26 mouse cellular contexts compared by ENCODE assay signal in genomic region chr6:55126576-55126975, GRCm38 (mm10). TPM values are rescaled to one million over a fixed set of nuclear protein-coding genes. Genes with fewer than 3 reads are reported as not detected.
DNase-seq lines count a peak whose midpoint lies in the region; TF ChIP-seq lines count a peak whose summit lies in the region.
"Had no signal": no experiment of that assay in that cellular context is flagged by ENCODE, and none has a peak within 500 bp of the region (broad histone marks: within the 10 kb centered on the region; RNA-seq: fewer than 3 reads in every experiment).

No protein-coding gene starts in this region.

- DNase-seq in gastrocnemius, adult 18-20 months (ENCODE audit: low spot score), result peak; percentile 50
- DNase-seq in gastrocnemius, postnatal 14 days, result no peak
- peak; percentile 79 for DNase-seq in gastrocnemius, adult 2 months
- DNase-seq in gastrocnemius, postnatal 10 days, result no peak
- DNase-seq in gastrocnemius, postnatal 25 days, result peak; percentile 42
- DNase-seq in gastrocnemius, postnatal 36 days, result no peak
- peak; percentile 59 for DNase-seq in skeletal muscle tissue, adult 2 months (ENCODE audit: low read depth, low spot score)
- no peak for DNase-seq in urinary bladder, adult 2 months (ENCODE audit: low spot score)
- DNase-seq: adrenal gland, adult 2 months; adrenal gland, adult 8-10 months; adrenal gland, postnatal 10 days; adrenal gland, postnatal 14 days; adrenal gland, postnatal 25 days; B cell, adult 2 months; cerebellum, adult 11 months; cerebellum, adult 11-12 months had no signal

- no peak for TF ChIP-seq CTCF in gastrocnemius, adult 2 months (IDR thresholded peaks at IDR 0.05)

- H3K27ac ChIP-seq in gastrocnemius, adult 2 months, result peak overlapping the region; percentile 70

- intact Hi-C loops in gastrocnemius, postnatal 14 days (cut with DNase I; ENCODE audit: low total_unique reads), result no loop called here
- intact Hi-C loops in gastrocnemius, adult 2 months (cut with DNase I), result no loop called here
- intact Hi-C loops in gastrocnemius, postnatal 36 days (cut with DNase I), result no loop called here

- no peak overlapping the region for H3K4me3 ChIP-seq in gastrocnemius, adult 2 months

RNA-seq across cellular contexts. Expression of gene Crhr2, which starts 6.2 kb away (rescaled TPM):
- 10 to 100 TPM; 17.6 to 26.5 TPM for total RNA-seq in gastrocnemius, adult 18-20 months (2021)
- 1 to 10 TPM; 5.9 to 9.3 TPM for total RNA-seq in gastrocnemius, postnatal 14 days (2021)
- total RNA-seq in gastrocnemius, adult 2 months (2021), result 10 to 100 TPM; 27.2 to 31.9 TPM
- 1 to 10 TPM; 3.4 to 4.8 TPM for total RNA-seq in gastrocnemius, postnatal 10 days (2021)
- 10 to 100 TPM; 18.3 to 21.7 TPM for total RNA-seq in gastrocnemius, postnatal 25 days (2021)
- total RNA-seq in gastrocnemius, postnatal 36 days (2021), result 10 to 100 TPM; 19.5 to 20.8 TPM
- polyA plus RNA-seq in urinary bladder, adult 2 months (2012; rRNA removed), result 0.54 and 0.59 TPM in 2 replicates
- total RNA-seq: adrenal gland, adult 2 months; adrenal gland, postnatal 14 days; adrenal gland, postnatal 25 days; adrenal gland, postnatal 36 days; CH12.LX; MEL had no signal
- polyA plus RNA-seq: activated CD4-positive, CD25-positive, alpha-beta regulatory T cell, adult 4 months; CD4-positive, CD25-positive, alpha-beta regulatory T cell, adult 4 months; G1E; Patski had no signal

RNA-seq across cellular contexts. Expression of gene Inmt, which starts 48.3 kb away (rescaled TPM):
- 10 to 100 TPM; 13.8 to 16.1 TPM for total RNA-seq in gastrocnemius, adult 18-20 months (2021)
- 1 to 10 TPM in 1 of 2 experiments, under 1 TPM in 1; 0.72 to 1.4 TPM for total RNA-seq in gastrocnemius, postnatal 14 days (2021)
- 10 to 100 TPM; 15.5 to 33.0 TPM for total RNA-seq in gastrocnemius, adult 2 months (2021)
- total RNA-seq in gastrocnemius, postnatal 10 days (2021), result under 1 TPM; 0.25 to 0.89 TPM
- total RNA-seq in gastrocnemius, postnatal 25 days (2021), result 1 to 10 TPM; 4.3 to 5.7 TPM
- 10 to 100 TPM in 1 of 2 experiments, 1 to 10 TPM in 1; 7.3 to 10.8 TPM for total RNA-seq in gastrocnemius, postnatal 36 days (2021)
- polyA plus RNA-seq in urinary bladder, adult 2 months (2012; rRNA removed), result 246 and 312 TPM in 2 replicates
- total RNA-seq: CH12.LX, ES-E14, G1E had no signal
- polyA plus RNA-seq: activated CD4-positive, CD25-positive, alpha-beta regulatory T cell, adult 4 months; brain, embryonic 14.5 days; C2C12; CD4-positive, CD25-positive, alpha-beta regulatory T cell, adult 4 months; G1E had no signal

Comparison
In these comparisons a context has a peak if more than half of its experiments do, and no peak if none do; other contexts are left out.
1. DNase-seq: peak in gastrocnemius, adult 18-20 months (single experiment), gastrocnemius, adult 2 months (single experiment), gastrocnemius, postnatal 25 days (single experiment) and skeletal muscle tissue, adult 2 months (single experiment); none in gastrocnemius, postnatal 14 days (single experiment), gastrocnemius, postnatal 10 days (single experiment), gastrocnemius, postnatal 36 days (0 of 2) and urinary bladder, adult 2 months (single experiment).